Mouse (Mus musculus) erythroblast, embryonic 14.5 days (primary cell): ENCODE data around the gene Ppp1r35.

Source experiments
- GATA1 ChIP-seq: IDR thresholded peaks from 2 replicates; pipeline ENCODE4 v1.6.1; 2012; ENCODE audit warnings: low read length, inconsistent platforms, mixed read lengths
- TAL1 ChIP-seq: IDR thresholded peaks from 3 replicates; pipeline ENCODE4 v1.6.1; 2012; ENCODE audit warnings: low read length, inconsistent platforms, mixed read lengths

DNA sequence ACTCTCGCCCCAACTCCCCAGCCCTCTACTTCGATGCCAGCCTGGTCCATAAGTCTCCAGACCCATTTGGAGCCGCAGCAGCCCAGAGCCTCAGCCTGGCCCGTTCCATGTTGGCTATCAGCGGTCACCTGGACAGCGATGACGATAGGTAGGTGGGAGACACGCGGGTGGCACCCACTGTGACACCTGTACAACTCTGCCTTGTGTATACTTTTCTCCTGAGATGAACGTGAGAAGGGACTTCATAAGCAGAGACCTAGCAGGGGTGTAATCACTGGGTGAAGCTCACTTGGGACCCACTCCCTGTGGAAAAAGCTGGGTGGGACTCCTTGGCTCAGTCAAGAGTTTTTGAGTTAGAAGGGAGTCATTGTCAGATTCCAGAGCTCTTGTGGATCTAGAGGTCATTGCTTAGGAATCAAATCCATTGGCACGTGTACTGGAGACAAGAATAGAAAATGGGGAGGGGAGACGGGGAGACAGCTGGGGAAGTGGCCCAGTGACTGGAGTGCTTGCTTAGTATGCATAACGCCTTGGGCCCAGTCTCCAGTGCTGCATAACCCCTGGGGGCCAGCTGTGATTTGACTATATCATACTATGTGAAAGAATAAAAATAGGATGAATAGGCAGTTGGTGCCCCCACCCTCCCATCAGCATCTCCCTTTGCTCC lies 27.3 kb upstream of the Ppp1r35 start:
- TF ChIP-seq GATA1 (no peak), TAL1 (no peak)
